Mouse (Mus musculus): ENCODE measurements around the gene Vmn1r2. TPM values are rescaled to one million over a fixed set of nuclear protein-coding genes. Genes with fewer than 3 reads are reported as not detected.
"Not testable (repeated sequence)": the region's sequence is repeated elsewhere in the genome, so short reads cannot be mapped to it uniquely, and the experiment has no call there.

The Vmn1r2 gene
- total and polyA plus RNA-seq, 2 experiments from 2014 or later, result not detected

DNA sequence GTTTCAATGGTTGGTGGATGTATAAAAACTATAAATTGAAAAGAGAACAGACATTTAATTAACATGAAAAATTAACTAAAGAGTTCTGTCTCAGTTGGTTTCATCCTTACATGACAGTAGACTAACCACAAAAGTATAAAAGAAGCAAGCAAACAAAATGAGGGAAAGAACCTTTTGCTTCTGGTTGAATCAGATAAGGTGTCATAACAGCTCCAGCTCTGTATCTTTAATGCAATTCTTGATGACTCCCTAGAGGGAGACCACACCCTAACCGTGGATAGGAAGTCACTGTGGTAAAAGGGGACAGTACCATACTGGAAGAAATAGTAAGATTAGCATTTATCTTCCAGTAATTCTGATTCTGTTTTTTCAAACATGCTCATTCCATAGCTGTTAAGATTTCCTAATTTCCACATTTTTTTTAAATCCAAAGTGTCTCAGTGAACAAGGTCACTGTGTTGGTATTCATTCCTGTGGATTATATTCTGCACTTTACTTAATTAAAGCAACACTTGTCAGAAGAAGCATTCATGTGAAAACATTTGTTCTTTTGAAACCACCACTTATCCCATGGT is 42.6 kb downstream of the Vmn1r2 start:
- no CpG with 5 or more reads among the region's 1 CpGs for WGBS
- not testable (repeated sequence) for H3K36me3 ChIP-seq (ENCODE audit: insufficient read depth); H3K9ac ChIP-seq; ATAC-seq; H3K27me3 ChIP-seq (ENCODE audit: insufficient read depth, low read length); H3K4me2 ChIP-seq (ENCODE audit: low read depth); H3K27ac ChIP-seq (ENCODE audit: low read depth, low read length); DNase-seq; H3K4me3 ChIP-seq (ENCODE audit: low read depth, low read length); H3K4me1 ChIP-seq (ENCODE audit: insufficient read depth); H3K9me3 ChIP-seq (ENCODE audit: low read length)

DNA sequence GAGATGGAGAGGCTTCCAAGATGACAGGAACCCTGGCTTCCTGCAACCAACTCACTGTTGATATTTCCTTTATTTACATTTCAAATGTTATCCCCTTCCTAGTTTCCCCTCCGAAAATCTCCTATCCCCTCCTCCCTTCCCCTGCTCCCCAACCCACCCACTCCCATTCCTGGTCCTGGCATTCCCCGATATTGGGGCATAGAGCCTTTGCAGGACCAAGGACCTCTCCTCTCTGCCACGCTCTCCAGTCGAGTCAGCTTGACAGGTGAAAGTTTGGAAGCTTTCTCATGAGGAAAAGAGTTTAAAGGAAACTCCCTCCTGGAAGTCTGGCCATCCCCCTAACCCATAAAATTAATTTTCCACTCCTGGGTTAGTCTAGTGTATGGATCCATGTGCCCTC is 46.2 kb downstream of the Vmn1r2 start:
- H3K27ac ChIP-seq (ENCODE audit: low read depth, low read length); H3K4me2 ChIP-seq (ENCODE audit: low read depth); ATAC-seq; H3K4me3 ChIP-seq (ENCODE audit: low read depth, low read length); H3K27me3 ChIP-seq (ENCODE audit: insufficient read depth, low read length); H3K9me3 ChIP-seq (ENCODE audit: low read length); H3K36me3 ChIP-seq (ENCODE audit: insufficient read depth); H3K4me1 ChIP-seq (ENCODE audit: insufficient read depth); DNase-seq; H3K9ac ChIP-seq: not testable (repeated sequence)
- WGBS, result 75% methylated on average over 4 of the region's 4 CpGs

DNA sequence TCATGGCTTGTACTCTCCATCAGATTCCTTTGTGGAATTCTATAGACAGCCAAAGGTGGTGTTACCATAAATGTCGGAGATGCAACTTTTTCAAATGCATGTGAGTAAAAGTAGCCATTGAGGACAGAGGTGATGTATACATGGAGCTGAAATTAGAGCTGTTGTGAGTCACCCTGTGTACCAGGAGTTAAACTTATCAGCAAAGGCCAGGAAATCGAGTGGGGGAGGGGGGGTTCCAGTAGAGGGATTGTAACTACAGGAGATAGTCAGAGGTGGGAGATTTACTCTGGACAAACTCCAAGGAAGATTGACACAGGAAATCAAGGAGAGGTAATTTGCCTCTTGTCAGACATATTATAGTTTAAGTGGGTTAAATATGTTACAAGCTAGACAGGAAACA is 49.3 kb downstream of the Vmn1r2 start:
- 71% methylated on average over 2 of the region's 2 CpGs for WGBS
- H3K27ac ChIP-seq (ENCODE audit: low read depth, low read length); DNase-seq; ATAC-seq; H3K4me1 ChIP-seq (ENCODE audit: insufficient read depth); H3K4me2 ChIP-seq (ENCODE audit: low read depth); H3K36me3 ChIP-seq (ENCODE audit: insufficient read depth); H3K27me3 ChIP-seq (ENCODE audit: insufficient read depth, low read length); H3K4me3 ChIP-seq (ENCODE audit: low read depth, low read length); H3K9ac ChIP-seq; H3K9me3 ChIP-seq (ENCODE audit: low read length): not testable (repeated sequence)

Other genes starting within 250 kb of the Vmn1r2 start
- gene Vmn1r3, start 18.0 kb downstream of the Vmn1r2 start, total RNA-seq (2014; rRNA removed), result not detected in 2 replicates
- not detected in 2 replicates for gene Vmn1r3, start 18.0 kb downstream of the Vmn1r2 start, polyA plus RNA-seq (2015; fragmentation: Nextera tagmentation; extraction: Ambion mirVana)